Comparison of ENCODE assay signal across 8 mouse cellular contexts in genomic region chr19:5060365-5061330, GRCm38 (mm10). TPM values are rescaled to one million over a fixed set of nuclear protein-coding genes. Genes with fewer than 3 reads are reported as not detected.
DNase-seq lines count a peak whose midpoint lies in the region; ATAC-seq lines count a peak whose summit lies in the region.

No protein-coding gene starts in this region.

- DNase-seq in embryo, embryonic 11 days, result peak; percentile 16
- no peak for DNase-seq in embryo, embryonic 10.5 days (ENCODE audit: low spot score)
- peak; percentile 21 for DNase-seq in ovary, adult 18-20 months (ENCODE audit: low spot score)
- no peak for DNase-seq in ovary, postnatal 36 days (ENCODE audit: low spot score)
- DNase-seq in heart, postnatal 4 days, result peak; percentile 47
- no peak for DNase-seq in thymus, postnatal 0 days (ENCODE audit: low spot score)
- no peak for DNase-seq in ovary, postnatal 10 days (ENCODE audit: low spot score)

- H3K27me3 ChIP-seq in stomach, embryonic 16.5 days (ENCODE audit: control insufficient read depth, insufficient read depth, low read length), result no peaks in the 10 kb centered on the region

- peak; percentile 45 for ATAC-seq in stomach, embryonic 16.5 days (ENCODE audit: insufficient read depth, low FRiP score)

- H3K4me2 ChIP-seq in stomach, embryonic 16.5 days (ENCODE audit: low read depth, low read length), result no peak overlapping the region

- H3K27ac ChIP-seq in stomach, embryonic 16.5 days (ENCODE audit: low read length), result peak overlapping the region; percentile 56

- H3K9me3 ChIP-seq in stomach, embryonic 16.5 days (replicated peaks; ENCODE audit: control insufficient read depth, low read length), result no peaks in the 10 kb centered on the region

- no peak overlapping the region for H3K4me3 ChIP-seq in stomach, embryonic 16.5 days (replicated peaks; ENCODE audit: low read length)

- no peaks in the 10 kb centered on the region for H3K36me3 ChIP-seq in stomach, embryonic 16.5 days (ENCODE audit: control insufficient read depth, insufficient read depth, low read length)

- H3K4me1 ChIP-seq in stomach, embryonic 16.5 days (ENCODE audit: control insufficient read depth, insufficient read depth, low read length), result peaks cover 48% of the 10 kb centered on the region

- H3K9ac ChIP-seq in stomach, embryonic 16.5 days (ENCODE audit: low read length), result peak overlapping the region; percentile 40

- WGBS in stomach, embryonic 16.5 days, result 30% methylated on average over 5 of the region's 5 CpGs

RNA-seq across cellular contexts. Expression of gene Cd248, which starts 7.2 kb away (rescaled TPM):
- 10 to 100 TPM; 25.8 to 27.1 TPM for total RNA-seq in heart, postnatal 4 days (2021)
- polyA plus RNA-seq in stomach, embryonic 16.5 days (2015; fragmentation: Nextera tagmentation; extraction: Ambion mirVana), result 69.8 and 76.9 TPM in 2 replicates
- polyA plus RNA-seq in thymus, postnatal 0 days (2015; fragmentation: Nextera tagmentation; extraction: Ambion mirVana), result 4.1 and 7.1 TPM in 2 replicates

RNA-seq across cellular contexts. Expression of gene Rin1, which starts 10.4 kb away (rescaled TPM):
- 1 to 10 TPM; 2.2 to 2.9 TPM for total RNA-seq in heart, postnatal 4 days (2021)
- 4.5 and 4.9 TPM in 2 replicates for polyA plus RNA-seq in stomach, embryonic 16.5 days (2015; fragmentation: Nextera tagmentation; extraction: Ambion mirVana)
- polyA plus RNA-seq in thymus, postnatal 0 days (2015; fragmentation: Nextera tagmentation; extraction: Ambion mirVana), result 0.84 and 1.1 TPM in 2 replicates

RNA-seq across cellular contexts. Expression of gene Brms1, which starts 19.5 kb away (rescaled TPM):
- total RNA-seq in heart, postnatal 4 days (2021), result 10 to 100 TPM; 16.7 to 18.2 TPM
- polyA plus RNA-seq in stomach, embryonic 16.5 days (2015; fragmentation: Nextera tagmentation; extraction: Ambion mirVana), result 39.8 and 43.9 TPM in 2 replicates
- 66.4 and 67.6 TPM in 2 replicates for polyA plus RNA-seq in thymus, postnatal 0 days (2015; fragmentation: Nextera tagmentation; extraction: Ambion mirVana)

RNA-seq across cellular contexts. Expression of gene AC124502.3, which starts 22.0 kb away (rescaled TPM):
- 1 to 10 TPM; 1.6 to 2.0 TPM for total RNA-seq in heart, postnatal 4 days (2021)
- 0.99 and 1.3 TPM in 2 replicates for polyA plus RNA-seq in stomach, embryonic 16.5 days (2015; fragmentation: Nextera tagmentation; extraction: Ambion mirVana)
- 0.94 and 1.3 TPM in 2 replicates for polyA plus RNA-seq in thymus, postnatal 0 days (2015; fragmentation: Nextera tagmentation; extraction: Ambion mirVana)

RNA-seq across cellular contexts. Expression of gene B4gat1, which starts 22.0 kb away (rescaled TPM):
- total RNA-seq in heart, postnatal 4 days (2021), result 10 to 100 TPM; 33.0 to 36.8 TPM
- polyA plus RNA-seq in stomach, embryonic 16.5 days (2015; fragmentation: Nextera tagmentation; extraction: Ambion mirVana), result 41.8 and 44.1 TPM in 2 replicates
- polyA plus RNA-seq in thymus, postnatal 0 days (2015; fragmentation: Nextera tagmentation; extraction: Ambion mirVana), result 23.8 and 24.1 TPM in 2 replicates

Comparison
In these comparisons a context has a peak if more than half of its experiments do, and no peak if none do; other contexts are left out.
1. DNase-seq: peak in embryo, embryonic 11 days (single experiment), ovary, adult 18-20 months (single experiment) and heart, postnatal 4 days (single experiment); none in embryo, embryonic 10.5 days (single experiment), ovary, postnatal 36 days (single experiment), thymus, postnatal 0 days (single experiment) and ovary, postnatal 10 days (single experiment).